Mouse (Mus musculus) urinary bladder, postnatal 4 days (tissue): ENCODE measurements around the gene Il4ra.
A peak's percentile ranks its signal among the peaks of the same experiment; 100 is the strongest.

Source experiments
- DNase-seq, 2 experiments: peaks; one replicate each; pipeline ENCODE4 v3.0.0; 2021 to 2022; ENCODE audit warnings: low spot score in 2 of 2

The Il4ra gene

GRCm38 (mm10) chr7:125551766-125552709 is at the start of gene Il4ra:
Gene Il4ra, plus strand, starts transcription at chr7:125552120.
- peak; percentile 78 to 86 for DNase-seq

- no peak for DNase-seq
Measured at GRCm38 (mm10) chr7:125503374-125504092, 48.4 kb upstream of the Il4ra start.

GRCm38 (mm10) chr7:125504618-125505017 is 47.3 kb upstream of the Il4ra start:
- DNase-seq = no peak

- peak in 1 of 2 experiments; percentile 53 for DNase-seq
Measured at GRCm38 (mm10) chr7:125505568-125505967, 46.4 kb upstream of the Il4ra start.

- DNase-seq = no peak
Measured at GRCm38 (mm10) chr7:125507279-125507678, 44.6 kb upstream of the Il4ra start.

GRCm38 (mm10) chr7:125511432-125511831 is 40.5 kb upstream of the Il4ra start:
- DNase-seq = no peak

GRCm38 (mm10) chr7:125511852-125512251 is 40.1 kb upstream of the Il4ra start:
- no peak for DNase-seq

GRCm38 (mm10) chr7:125515081-125515853 is 36.7 kb upstream of the Il4ra start:
- no peak for DNase-seq

GRCm38 (mm10) chr7:125516723-125517122 is 35.2 kb upstream of the Il4ra start:
- no peak for DNase-seq

- no peak for DNase-seq
Measured at GRCm38 (mm10) chr7:125517470-125517869, 34.5 kb upstream of the Il4ra start.

GRCm38 (mm10) chr7:125519715-125520114 is 32.2 kb upstream of the Il4ra start:
- no peak for DNase-seq

GRCm38 (mm10) chr7:125523051-125523450 is 28.9 kb upstream of the Il4ra start:
- DNase-seq = no peak

- no peak for DNase-seq
Measured at GRCm38 (mm10) chr7:125527186-125527585, 24.7 kb upstream of the Il4ra start.

GRCm38 (mm10) chr7:125527901-125528580 is 23.9 kb upstream of the Il4ra start:
- DNase-seq = no peak

- DNase-seq = no peak
Measured at GRCm38 (mm10) chr7:125539351-125539750, 12.6 kb upstream of the Il4ra start.

GRCm38 (mm10) chr7:125541026-125541425 is 10.9 kb upstream of the Il4ra start:
- DNase-seq = no peak

GRCm38 (mm10) chr7:125541821-125542220 is 10.1 kb upstream of the Il4ra start:
- no peak for DNase-seq

GRCm38 (mm10) chr7:125542335-125543050 is 9.4 kb upstream of the Il4ra start:
- no peak for DNase-seq

- no peak for DNase-seq
Measured at GRCm38 (mm10) chr7:125543497-125543896, 8.4 kb upstream of the Il4ra start.

GRCm38 (mm10) chr7:125545331-125545730 is 6.6 kb upstream of the Il4ra start:
- peak in 1 of 2 experiments; percentile 39 for DNase-seq

GRCm38 (mm10) chr7:125546727-125547126 is 5.2 kb upstream of the Il4ra start:
- DNase-seq = peak in 1 of 2 experiments; percentile 35
